Mouse (Mus musculus) hindbrain, postnatal 0 days (tissue): ENCODE measurements around the gene Atf7ip. TPM values are rescaled to one million over a fixed set of nuclear protein-coding genes. Genes with fewer than 3 reads are reported as not detected.

ENCODE experiments used
- ATAC-seq: fragments of 200-750 bp; cut with Nextera tagmentation; 2 replicates; pipeline ENCODE4 v1.8.0; 2017; ENCODE audit warnings: mild to moderate bottlenecking, moderate TSS enrichment, moderate library complexity
- DNase-seq: peaks from one replicate; pipeline ENCODE4 v3.0.0-alpha.2; 2015; ENCODE audit warnings: low spot score
- H3K27ac ChIP-seq: fragments of 300-500 bp; sonication (generic); 2 replicates; pipeline ENCODE4 v1.5.1; 2014; ENCODE audit warnings: mild to moderate bottlenecking
- H3K27me3 ChIP-seq: fragments of 300-500 bp; sonication (generic); 2 replicates; pipeline ENCODE4 v1.6.1; 2014; ENCODE audit warnings: low read length, mixed read lengths; ENCODE audit not compliant: insufficient read depth
- H3K36me3 ChIP-seq: fragments of 300-500 bp; sonication (generic); 2 replicates; pipeline ENCODE4 v1.6.1; 2014; ENCODE audit warnings: low read length, mixed read lengths; ENCODE audit not compliant: insufficient read depth
- H3K4me1 ChIP-seq: fragments of 300-500 bp; sonication (generic); 2 replicates; pipeline ENCODE4 v1.6.1; 2014; ENCODE audit warnings: antibody characterized with exemption, low read length, mixed read lengths; ENCODE audit not compliant: insufficient read depth
- H3K4me2 ChIP-seq: fragments of 300-500 bp; sonication (generic); 2 replicates; pipeline ENCODE4 v1.6.1; 2014; ENCODE audit warnings: low read depth, mild to moderate bottlenecking, low read length, moderate library complexity, mixed read lengths
- H3K4me3 ChIP-seq: fragments of 300-500 bp; sonication (generic); 2 replicates; pipeline ENCODE4 v1.5.1; 2014; ENCODE audit warnings: low read length
- H3K9ac ChIP-seq: fragments of 300-500 bp; sonication (generic); replicated peaks from 2 replicates; pipeline ENCODE4 v1.6.1; 2014; ENCODE audit warnings: mild to moderate bottlenecking, low read length, moderate library complexity, mixed read lengths
- H3K9me3 ChIP-seq: fragments of 300-500 bp; sonication (generic); 2 replicates; pipeline ENCODE4 v1.6.1; 2016; ENCODE audit warnings: low read length, mixed read lengths
- CTCF ChIP-seq: IDR thresholded peaks from 2 replicates; pipeline ENCODE4 v1.5.1; 2016; ENCODE audit warnings: antibody characterized with exemption, control low read depth, low read depth
- WGBS: fragments of 180-500 bp; shearing (Covaris S2); extraction: QIAGEN DNeasy Blood & Tissue Kit; methylation state at CpG from one replicate; pipeline ENCODE4 v1.1.7; 2014; 5-methylcytosine and 5-hydroxymethylcytosine counted together
- polyA plus RNA-seq: library from polyadenylated mRNA; unstranded; fragments of >200 nt; fragmentation: Nextera tagmentation; extraction: Ambion mirVana; gene quantifications from 2 replicates; pipeline ENCODE4 v1.2.1, GENCODE M21; 2015
- total RNA-seq: library from RNA; depleted of rRNA; stranded (reverse); fragments of >200 nt; gene quantifications from 2 replicates; pipeline ENCODE4 v1.2.3, GENCODE M21; 2014

Gene Atf7ip
- total and polyA plus RNA-seq, 2 experiments from 2014 or later = 22.9 to 42.8 TPM

GRCm38 (mm10) chr6:136471601-136472000 lies 34.4 kb upstream of the Atf7ip start:
- DNase-seq (no peak), ATAC-seq (no peak)
- Histone ChIP-seq H3K4me3 (no peak overlapping the region), H3K36me3 (no peaks in the 10 kb centered on the region), H3K27ac (peak overlapping the region; percentile 94; the same call in 1 of the 2 replicates), H3K27me3 (no peaks in the 10 kb centered on the region), H3K9ac (no peak overlapping the region), H3K4me1 (peaks cover 21% of the 10 kb centered on the region), H3K4me2 (no peak overlapping the region), H3K9me3 (no peaks in the 10 kb centered on the region)
- WGBS = 32% methylated on average over 5 of the region's 5 CpGs
- no peak for TF ChIP-seq CTCF

GRCm38 (mm10) chr6:136472779-136473178 lies 33.2 kb upstream of the Atf7ip start:
- Histone ChIP-seq H3K27me3 (no peaks in the 10 kb centered on the region), H3K27ac (no peak overlapping the region), H3K36me3 (no peaks in the 10 kb centered on the region), H3K9me3 (no peaks in the 10 kb centered on the region), H3K4me3 (no peak overlapping the region), H3K9ac (no peak overlapping the region), H3K4me1 (peaks cover 19% of the 10 kb centered on the region), H3K4me2 (no peak overlapping the region)
- no peak for TF ChIP-seq CTCF
- ATAC-seq (no peak), DNase-seq (no peak)
- 74% methylated on average over 6 of the region's 6 CpGs for whole genome bisulfite sequencing

- no peaks in the 10 kb centered on the region for H3K36me3 ChIP-seq
- ATAC-seq (no peak), DNase-seq (no peak)
- no peak overlapping the region for H3K4me2 ChIP-seq
- no peak for TF ChIP-seq CTCF
- WGBS = 79% methylated on average over 11 of the region's 11 CpGs
- H3K9me3 ChIP-seq = no peaks in the 10 kb centered on the region
- no peak overlapping the region for H3K4me3 ChIP-seq
- H3K27me3 ChIP-seq = no peaks in the 10 kb centered on the region
- H3K27ac ChIP-seq = no peak overlapping the region
- H3K9ac ChIP-seq = no peak overlapping the region
- H3K4me1 ChIP-seq = peaks cover 16% of the 10 kb centered on the region
These were observed 32.4 kb upstream of the Atf7ip start for GRCm38 (mm10) chr6:136473472-136474129.

GRCm38 (mm10) chr6:136475171-136475860 lies 30.7 kb upstream of the Atf7ip start:
- Histone ChIP-seq H3K27me3 (no peaks in the 10 kb centered on the region), H3K27ac (no peak overlapping the region), H3K4me3 (no peak overlapping the region), H3K9me3 (no peaks in the 10 kb centered on the region), H3K36me3 (no peaks in the 10 kb centered on the region), H3K9ac (no peak overlapping the region), H3K4me1 (peaks cover 8% of the 10 kb centered on the region; the same call in 1 of the 2 replicates), H3K4me2 (no peak overlapping the region)
- WGBS = 17% methylated on average over 6 of the region's 6 CpGs
- ATAC-seq = no peak
- no peak for TF ChIP-seq CTCF
- DNase-seq = peak; percentile 43

GRCm38 (mm10) chr6:136477878-136478277 lies 28.1 kb upstream of the Atf7ip start:
- Histone ChIP-seq H3K27me3 (no peaks in the 10 kb centered on the region), H3K4me1 (peaks cover 5% of the 10 kb centered on the region; the same call in 1 of the 2 replicates), H3K9me3 (no peaks in the 10 kb centered on the region), H3K36me3 (no peaks in the 10 kb centered on the region), H3K4me3 (no peak overlapping the region), H3K4me2 (no peak overlapping the region), H3K27ac (no peak overlapping the region), H3K9ac (no peak overlapping the region)
- no peak for ATAC-seq
- no peak for DNase-seq
- no peak for TF ChIP-seq CTCF
- 66% methylated on average over 1 of the region's 1 CpGs for WGBS

- no peak overlapping the region for H3K27ac ChIP-seq
- TF ChIP-seq CTCF = no peak
- 58% methylated on average over 2 of the region's 2 CpGs for whole genome bisulfite sequencing
- H3K4me3 ChIP-seq = no peak overlapping the region
- no peak overlapping the region for H3K9ac ChIP-seq
- no peaks in the 10 kb centered on the region for H3K4me1 ChIP-seq
- DNase-seq (no peak), ATAC-seq (no peak)
- H3K36me3 ChIP-seq = no peaks in the 10 kb centered on the region
- no peaks in the 10 kb centered on the region for H3K27me3 ChIP-seq
- no peaks in the 10 kb centered on the region for H3K9me3 ChIP-seq
- no peak overlapping the region for H3K4me2 ChIP-seq
These were observed 22.4 kb upstream of the Atf7ip start for GRCm38 (mm10) chr6:136483531-136483930.

- H3K27me3 ChIP-seq = no peaks in the 10 kb centered on the region
These were observed 21.9 kb upstream of the Atf7ip start for GRCm38 (mm10) chr6:136484093-136484492.

More at GRCm38 (mm10) chr6:136484093-136484492, 21.9 kb upstream of the Atf7ip start:
- Histone ChIP-seq H3K9ac (no peak overlapping the region), H3K4me3 (no peak overlapping the region), H3K4me2 (no peak overlapping the region), H3K27ac (no peak overlapping the region), H3K9me3 (no peaks in the 10 kb centered on the region), H3K36me3 (no peaks in the 10 kb centered on the region), H3K4me1 (no peaks in the 10 kb centered on the region)
- no peak for DNase-seq
- no peak for ATAC-seq
- WGBS = 85% methylated on average over 3 of the region's 3 CpGs
- TF ChIP-seq CTCF = no peak
